Mouse (Mus musculus) hindlimb bud, embryonic 11.5 days (tissue): ENCODE measurements around the gene Olfr492.

Experiments
- DNase-seq: peaks from one replicate; pipeline ENCODE4 v3.0.0-alpha.2; 2012; ENCODE audit warnings: low read depth, low spot score; ENCODE audit errors: extremely low spot score

Olfr492 gene

GRCm38 (mm10) chr7:108323574-108323973, at the start of gene Olfr492:
TSS of gene Olfr492 (minus strand) at chr7:108323674.
- no peak for DNase-seq

DNA sequence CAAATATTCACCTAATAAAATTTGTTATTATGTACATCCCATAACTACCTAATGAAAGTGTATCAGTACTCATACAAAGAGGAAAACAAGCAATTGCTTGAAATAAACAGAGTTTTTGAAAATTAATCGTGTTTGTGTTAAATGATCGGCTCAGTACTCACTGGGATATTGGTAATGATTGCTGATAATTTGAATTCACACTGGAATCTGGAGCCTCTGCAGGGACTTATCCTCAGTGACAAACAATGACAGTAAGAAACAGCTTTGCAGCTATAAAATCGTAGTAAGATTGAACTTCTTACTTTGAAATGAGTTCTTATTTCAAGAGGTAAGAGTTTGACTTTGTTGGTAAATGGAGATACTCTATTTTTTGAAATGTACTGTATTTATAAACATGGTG, 41.6 kb upstream of the Olfr492 start, which contains the start of gene Olfr494:
Gene Olfr494 (plus strand): TSS at position 301 of the 400 bp plus-strand sequence.
- no peak for DNase-seq

- no peak for DNase-seq
These were observed 23.4 kb upstream of the Olfr492 start, which contains the start of gene Olfr493 for GRCm38 (mm10) chr7:108346879-108347278. TSS of gene Olfr493 (minus strand) at chr7:108346979.

DNA sequence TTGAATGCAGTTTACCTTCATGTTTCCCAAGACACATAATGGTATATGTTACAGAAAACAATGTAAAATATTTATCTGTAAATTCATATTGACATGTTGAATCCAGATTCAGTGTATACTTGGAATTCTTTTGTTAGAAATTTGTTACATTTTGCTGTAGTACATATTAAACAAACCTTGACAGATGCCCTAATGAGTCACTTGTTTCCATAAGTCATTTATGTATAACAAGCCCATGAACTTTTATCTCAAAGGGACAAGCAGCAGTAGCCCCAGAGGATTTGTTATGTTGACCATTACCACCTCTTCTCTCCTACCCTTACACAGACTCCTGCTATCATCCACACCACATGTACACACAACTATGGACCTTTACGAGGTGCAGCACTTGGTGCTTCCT, 10.3 kb downstream of the Olfr492 start, which contains the start of gene Olfr491:
Gene Olfr491 (plus strand): TSS at position 301 of the 400 bp plus-strand sequence.
- DNase-seq: no peak

GRCm38 (mm10) chr7:108288834-108289233, 34.6 kb downstream of the Olfr492 start, which contains the start of gene Olfr490:
TSS of gene Olfr490 (minus strand) at chr7:108288934.
- no peak for DNase-seq
